Mouse (Mus musculus) megakaryocyte, embryonic 14.5 days (primary cell): ENCODE measurements around the gene Cd3d.

Experiments used
- FLI1 ChIP-seq: IDR thresholded peaks from 2 replicates; pipeline ENCODE4 v1.6.1; 2012; ENCODE audit warnings: low read length, inconsistent platforms, mixed read lengths
- GATA1 ChIP-seq: IDR thresholded peaks from 3 replicates; pipeline ENCODE4 v1.6.1; 2012; ENCODE audit warnings: mixed read lengths, low read length, inconsistent platforms, borderline replicate concordance

DNA sequence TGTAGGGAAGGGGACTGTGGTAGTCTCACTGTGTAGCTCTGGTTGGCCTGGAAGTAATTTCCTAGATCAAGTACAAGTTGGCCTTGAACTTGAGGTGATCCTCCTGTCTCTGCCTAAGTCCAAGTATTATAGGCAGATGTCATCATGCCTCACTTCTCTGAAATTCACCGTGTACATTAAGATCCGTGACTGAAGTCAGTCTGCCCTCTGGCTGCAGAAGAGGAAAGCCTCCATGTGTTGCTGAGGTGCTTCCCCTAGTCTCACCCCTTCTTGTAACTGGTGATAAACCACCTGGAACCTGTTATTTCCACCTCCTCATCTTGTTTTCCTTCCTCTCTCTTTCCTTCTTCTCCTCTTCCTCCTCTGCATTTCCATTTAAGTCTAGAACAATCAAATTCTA lies 33.3 kb downstream of the Cd3d start:
- no peak for TF ChIP-seq GATA1
- TF ChIP-seq FLI1: no peak
